Mouse (Mus musculus) cerebellum, adult 2 months (tissue): Measurements from ENCODE around the gene Rab28. TPM values are rescaled to one million over a fixed set of nuclear protein-coding genes. Genes with fewer than 3 reads are reported as not detected.

Source experiments
- DNase-seq, 2 experiments: peaks; one replicate each; pipeline ENCODE4 v3.0.0; 2021
- H3K27ac ChIP-seq: fragments of 200-500 bp; 2 replicates; pipeline ENCODE4 v1.5.1; 2012; ENCODE audit warnings: low read length, control low read depth, inconsistent platforms; ENCODE audit not compliant: insufficient read depth
- H3K27me3 ChIP-seq: fragments of 200-500 bp; 2 replicates; pipeline ENCODE4 v1.6.1; 2012; ENCODE audit warnings: inconsistent platforms, mild to moderate bottlenecking, low read length, moderate library complexity; ENCODE audit not compliant: control insufficient read depth, insufficient read depth
- H3K4me1 ChIP-seq: fragments of 200-500 bp; 2 replicates; pipeline ENCODE4 v1.6.1; 2011; ENCODE audit warnings: low read length; ENCODE audit not compliant: control insufficient read depth, insufficient read depth
- H3K4me3 ChIP-seq: fragments of 200-500 bp; replicated peaks from 2 replicates; pipeline ENCODE3; 2011; ENCODE audit warnings: mild to moderate bottlenecking, low read depth, low read length, control low read depth; ENCODE audit not compliant: insufficient read depth
- CTCF ChIP-seq: fragments of 200-500 bp; IDR thresholded peaks from 2 replicates; pipeline ENCODE4 v1.5.1; 2011; ENCODE audit warnings: low read depth, mild to moderate bottlenecking, control low read depth, low read length, moderate library complexity, borderline replicate concordance; ENCODE audit not compliant: insufficient read depth
- POLR2A ChIP-seq: fragments of 200-500 bp; IDR thresholded peaks from 2 replicates; pipeline ENCODE4 v1.6.1; 2011; ENCODE audit warnings: low read length, control low read depth, borderline replicate concordance; ENCODE audit not compliant: insufficient read depth
- WGBS: fragments of 180-500 bp; shearing (Covaris S2); methylation state at CpG from one replicate; pipeline ENCODE4 v1.1.7; 2018; 5-methylcytosine and 5-hydroxymethylcytosine counted together
- polyA plus RNA-seq: library from polyadenylated mRNA; depleted of rRNA; stranded (reverse); fragments of >200 nt; gene quantifications from 2 replicates; pipeline ENCODE4 v1.2.3, GENCODE M21; 2012; rRNA removed

Rab28 gene
- polyA plus RNA-seq = 78.8 and 79.4 TPM in 2 replicates

- peak; percentile 33; the same call in 1 of the 2 replicates for TF ChIP-seq POLR2A
- TF ChIP-seq CTCF = no peak
- H3K4me3 ChIP-seq = peak within 1 kb of the TSS; percentile 94
- DNase-seq = peak; percentile 93 to 94
- peak within 1 kb of the TSS; percentile 93 for H3K27ac ChIP-seq
- no peaks in the 10 kb centered on the region for H3K27me3 ChIP-seq
- WGBS = under 1% methylated on average over 34 of the region's 34 CpGs
- H3K4me1 ChIP-seq = no peaks in the 10 kb centered on the region
These were observed at the start of gene Rab28 for GRCm38 (mm10) chr5:41708051-41708630. Gene Rab28 (minus strand): TSS chr5:41708157.

- TF ChIP-seq POLR2A = no peak
- TF ChIP-seq CTCF = no peak
- no peak overlapping the region for H3K4me3 ChIP-seq
- no peak overlapping the region for H3K27ac ChIP-seq
- peaks cover 10% of the 10 kb centered on the region; the same call in 1 of the 2 replicates for H3K27me3 ChIP-seq
- no peaks in the 10 kb centered on the region; the same call in 1 of the 2 replicates for H3K4me1 ChIP-seq
- no peak for DNase-seq
- WGBS = 16% methylated on average over 5 of the region's 5 CpGs
These were observed 49.4 kb upstream of the Rab28 start for GRCm38 (mm10) chr5:41757338-41757737.

- no peak for DNase-seq
These were observed 48.4 kb upstream of the Rab28 start for GRCm38 (mm10) chr5:41756396-41756795.

DNA sequence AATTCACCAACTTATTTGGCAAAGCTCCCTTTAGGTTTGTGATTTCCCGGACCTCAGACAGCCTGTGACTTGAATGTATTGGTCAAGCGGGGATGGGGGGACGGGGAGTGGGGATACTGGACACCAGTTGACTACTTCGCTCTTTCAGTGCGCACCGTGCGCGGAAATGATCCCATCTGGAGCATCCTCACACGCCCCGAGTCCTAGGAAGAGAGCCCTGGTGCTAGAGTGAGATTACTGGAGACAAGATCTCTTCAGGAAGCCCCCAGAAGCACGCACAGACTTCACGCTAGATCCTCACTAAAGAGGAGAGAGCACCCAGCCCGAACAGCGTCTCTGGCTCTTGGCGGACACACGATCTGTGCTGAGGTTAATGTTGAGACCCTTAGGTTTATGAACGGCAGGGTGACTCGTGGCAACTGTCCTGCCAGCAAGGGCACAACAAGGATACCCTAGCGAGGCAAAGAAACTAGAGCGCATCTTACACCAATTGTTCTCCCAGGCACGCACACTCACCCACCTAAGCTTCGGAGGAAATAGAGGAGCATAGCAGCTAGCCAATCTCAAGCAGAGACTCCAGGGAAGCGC is 47.5 kb upstream of the Rab28 start:
- Histone ChIP-seq H3K27me3 (peaks cover 8% of the 10 kb centered on the region; the same call in 1 of the 2 replicates), H3K4me3 (no peak overlapping the region), H3K4me1 (no peaks in the 10 kb centered on the region; the same call in 1 of the 2 replicates), H3K27ac (no peak overlapping the region)
- WGBS = 3% methylated on average over 23 of the region's 23 CpGs
- DNase-seq = no peak
- TF ChIP-seq CTCF (no peak), POLR2A (no peak)

More at GRCm38 (mm10) chr5:41756396-41756795, 48.4 kb upstream of the Rab28 start:
- Histone ChIP-seq H3K4me3 (no peak overlapping the region), H3K27ac (no peak overlapping the region), H3K4me1 (no peaks in the 10 kb centered on the region; the same call in 1 of the 2 replicates), H3K27me3 (peaks cover 8% of the 10 kb centered on the region; the same call in 1 of the 2 replicates)
- 8% methylated on average over 4 of the region's 4 CpGs for WGBS
- TF ChIP-seq CTCF (no peak), POLR2A (no peak)

DNA sequence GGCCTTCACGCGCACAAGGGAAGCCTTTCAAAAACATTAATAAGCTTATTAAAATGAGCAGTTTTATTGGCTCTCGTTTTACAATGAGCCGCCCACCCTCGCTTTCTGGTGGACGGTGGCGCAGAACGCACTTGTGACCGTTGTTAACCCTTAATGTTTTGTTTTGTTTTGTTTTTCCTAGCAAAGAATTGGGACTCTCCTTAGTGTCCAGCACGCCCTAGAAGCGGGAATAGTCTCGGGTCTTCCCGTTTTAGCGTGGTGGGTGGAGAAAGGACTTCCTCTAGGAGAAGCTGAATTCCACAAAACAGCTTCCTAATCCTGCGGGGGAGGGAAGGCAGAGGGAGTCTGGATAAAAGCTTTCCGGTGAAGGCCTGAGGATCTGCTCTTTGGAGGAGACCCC is 46.9 kb upstream of the Rab28 start:
- TF ChIP-seq POLR2A (no peak), CTCF (no peak)
- H3K4me1 ChIP-seq = no peaks in the 10 kb centered on the region; the same call in 1 of the 2 replicates
- WGBS = 2% methylated on average over 16 of the region's 16 CpGs
- DNase-seq = no peak
- no peak overlapping the region for H3K27ac ChIP-seq
- peaks cover 5% of the 10 kb centered on the region; the same call in 1 of the 2 replicates for H3K27me3 ChIP-seq
- no peak overlapping the region for H3K4me3 ChIP-seq

DNA sequence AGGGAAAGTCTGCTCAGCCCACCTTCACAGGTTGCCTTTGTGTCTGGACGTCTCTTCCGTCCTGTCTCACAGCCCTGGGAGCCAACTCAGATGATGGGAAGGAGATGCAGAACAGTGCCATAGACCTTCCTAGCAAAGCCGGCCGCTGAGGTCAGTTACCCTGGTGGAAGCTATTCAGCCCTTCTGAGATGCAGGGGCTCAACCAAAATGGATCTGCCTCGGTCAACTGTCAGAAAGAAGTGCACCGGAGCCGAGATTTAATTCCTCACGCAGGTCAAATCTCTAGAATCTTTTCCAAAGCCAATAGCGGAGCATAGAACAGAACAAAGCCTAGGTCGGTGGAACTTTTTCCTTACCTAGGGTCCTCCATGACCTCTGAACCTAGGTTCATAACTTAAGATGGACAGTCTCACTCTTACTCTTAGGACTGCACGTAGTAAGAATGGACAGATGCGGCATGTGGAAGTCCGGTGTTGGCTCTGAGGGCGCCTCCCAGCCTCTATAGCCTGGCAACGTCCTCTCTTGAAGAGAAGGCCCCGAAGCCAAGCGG is 46.3 kb upstream of the Rab28 start:
- Histone ChIP-seq H3K27ac (no peak overlapping the region), H3K4me3 (no peak overlapping the region), H3K27me3 (peaks cover 5% of the 10 kb centered on the region; the same call in 1 of the 2 replicates), H3K4me1 (no peaks in the 10 kb centered on the region; the same call in 1 of the 2 replicates)
- TF ChIP-seq POLR2A = no peak
- TF ChIP-seq CTCF = no peak
- WGBS = 2% methylated on average over 17 of the region's 17 CpGs
- DNase-seq = no peak

DNA sequence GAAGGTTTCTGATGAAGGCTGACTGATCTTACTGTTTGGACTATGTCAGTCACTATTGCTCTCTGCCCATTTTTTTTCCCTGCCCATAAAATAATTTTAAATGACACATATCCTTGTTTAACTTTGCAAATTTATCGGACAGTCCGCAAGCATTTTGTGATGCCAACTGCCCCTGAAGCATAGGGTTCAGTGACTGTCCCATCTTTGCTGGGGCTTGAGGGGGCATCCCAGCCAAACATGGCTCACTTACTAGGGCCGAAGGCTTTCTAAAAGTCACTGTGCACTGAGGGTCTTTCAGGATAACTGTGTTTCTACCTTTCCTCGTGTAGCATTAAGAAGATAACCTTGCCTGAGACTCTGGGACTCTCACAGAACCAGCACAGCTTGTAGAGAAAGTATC is 44.8 kb upstream of the Rab28 start:
- no peak for DNase-seq
- H3K27ac ChIP-seq = no peak overlapping the region
- H3K27me3 ChIP-seq = peaks cover 2% of the 10 kb centered on the region; the same call in 1 of the 2 replicates
- no peaks in the 10 kb centered on the region; the same call in 1 of the 2 replicates for H3K4me1 ChIP-seq
- no peak for TF ChIP-seq CTCF
- no peak overlapping the region for H3K4me3 ChIP-seq
- WGBS = 26% methylated on average over 4 of the region's 4 CpGs
